Mouse (Mus musculus): ENCODE measurements around the gene Atp11b.

Gene Atp11b

GRCm38 (mm10) chr3:35779748-35780147 is 25.8 kb downstream of the Atp11b start:
- DNase-seq (ENCODE audit: low spot score) = no peak

DNA sequence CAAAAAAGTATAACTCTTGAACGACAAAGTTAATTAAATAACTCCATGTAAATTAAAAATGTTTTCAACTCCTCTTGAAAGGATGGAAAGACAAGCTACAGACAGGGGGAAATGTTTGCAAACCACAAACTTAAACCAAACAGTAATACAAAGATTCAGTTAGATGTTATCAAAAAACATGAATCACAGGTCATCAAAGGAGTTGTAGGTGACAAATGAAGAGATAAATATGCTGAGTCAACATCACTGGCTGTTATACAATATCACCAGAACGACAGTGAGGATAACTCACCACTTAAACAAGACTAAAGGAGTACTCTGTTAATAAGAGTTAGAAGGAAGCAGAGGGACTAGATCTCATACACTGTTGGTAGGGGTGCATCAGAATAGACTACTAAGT is 48.1 kb downstream of the Atp11b start:
- no peak for DNase-seq (ENCODE audit: low spot score)

DNA sequence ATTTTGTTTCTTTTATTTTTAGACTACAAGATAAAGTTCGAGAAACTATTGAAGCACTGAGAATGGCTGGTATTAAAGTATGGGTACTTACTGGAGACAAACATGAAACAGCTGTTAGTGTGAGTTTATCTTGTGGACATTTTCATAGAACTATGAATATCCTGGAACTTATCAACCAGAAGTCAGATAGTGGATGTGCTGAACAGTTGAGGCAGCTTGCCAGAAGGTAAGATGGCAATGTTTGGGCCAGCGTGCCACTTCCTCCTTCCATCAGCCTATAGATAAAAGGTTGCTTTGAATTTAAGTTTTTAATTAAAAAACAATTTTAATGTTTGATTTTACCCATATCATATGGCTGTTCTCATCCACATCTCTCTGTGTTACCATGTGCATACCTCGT is 66.0 kb downstream of the Atp11b start:
- DNase-seq (ENCODE audit: low spot score) = no peak

DNA sequence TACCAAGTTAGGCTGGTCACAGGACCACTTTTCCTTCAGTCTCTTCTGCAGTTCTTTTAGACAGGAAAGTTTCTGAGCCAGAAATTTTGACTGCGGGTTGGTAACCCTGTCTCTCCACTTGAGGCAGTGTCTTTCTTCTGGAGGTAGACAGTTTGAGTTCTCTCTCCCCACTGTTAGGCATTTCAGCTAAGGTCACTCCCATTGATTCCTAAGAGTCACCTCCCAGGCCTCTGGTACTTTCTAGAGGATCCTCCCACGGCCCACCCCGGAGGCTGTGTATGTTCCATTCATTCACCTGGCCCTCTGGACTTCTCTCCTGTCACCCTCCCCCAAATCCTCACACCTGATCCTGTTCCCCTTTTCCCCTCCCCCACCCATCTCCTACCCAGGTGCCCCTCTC is 68.1 kb downstream of the Atp11b start:
- DNase-seq (ENCODE audit: low spot score) = no peak

GRCm38 (mm10) chr3:35849326-35849725 is 95.4 kb downstream of the Atp11b start:
- DNase-seq (ENCODE audit: low spot score) = no peak

- no peak for DNase-seq (ENCODE audit: low spot score)
These were observed 129.4 kb downstream of the Atp11b start for GRCm38 (mm10) chr3:35883267-35883666.

GRCm38 (mm10) chr3:35889531-35889930 is 135.6 kb downstream of the Atp11b start:
- no peak for DNase-seq (ENCODE audit: low spot score)

GRCm38 (mm10) chr3:35891123-35891522 is 137.2 kb downstream of the Atp11b start:
- no peak for DNase-seq (ENCODE audit: low spot score)

DNA sequence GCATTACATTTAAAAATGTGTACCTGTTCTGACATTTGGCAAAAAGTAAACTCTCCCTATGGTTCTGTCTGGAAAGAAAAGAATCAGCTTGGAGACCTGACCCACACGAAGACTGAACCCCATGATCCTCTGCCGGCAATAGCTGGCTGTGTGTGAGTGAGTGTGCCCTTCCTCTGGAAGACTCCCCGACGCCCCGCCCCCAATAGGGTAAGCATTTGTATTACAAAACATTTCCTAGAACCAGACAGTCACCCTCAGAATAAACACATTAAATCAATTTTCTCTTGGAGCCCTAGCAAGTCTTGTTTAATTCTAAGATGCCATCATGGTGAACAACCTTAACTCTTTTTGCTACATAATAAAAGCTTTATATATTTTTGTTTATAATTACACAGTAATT is 139.2 kb downstream of the Atp11b start:
- DNase-seq (ENCODE audit: low spot score) = no peak

DNA sequence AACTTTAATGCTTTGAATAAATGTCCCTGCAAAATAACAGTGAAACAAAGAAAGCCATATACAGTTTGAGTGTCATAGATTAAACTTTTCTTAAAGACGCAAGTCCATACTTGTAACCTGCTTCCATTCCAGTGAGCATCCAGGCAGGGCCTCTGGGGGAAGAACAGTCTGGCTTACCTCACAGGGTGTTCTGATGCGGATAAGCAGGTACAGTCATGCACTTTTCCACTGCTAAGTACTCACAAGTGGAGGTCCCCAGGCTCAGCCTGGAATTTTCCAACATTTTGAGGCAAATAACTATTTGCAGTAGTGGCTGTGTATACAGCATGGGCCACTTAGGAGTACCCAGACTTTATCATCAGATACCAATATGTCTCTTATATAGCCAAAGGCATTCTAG is 144.0 kb downstream of the Atp11b start:
- DNase-seq (ENCODE audit: low spot score) = no peak

GRCm38 (mm10) chr3:35899109-35899508 is 145.2 kb downstream of the Atp11b start:
- no peak for DNase-seq (ENCODE audit: low spot score)

GRCm38 (mm10) chr3:35900555-35901204 is 146.8 kb downstream of the Atp11b start:
- DNase-seq (ENCODE audit: low spot score) = no peak

All from c-Kit-positive CD71-positive TER-119-positive erythroid progenitor cells, embryonic 14.5 days (primary cell).